Mouse (Mus musculus) testis, adult 2 months (tissue): ENCODE data around the gene Col5a1.

Experiments used
- CTCF ChIP-seq: fragments of 200-500 bp; IDR thresholded peaks from 2 replicates; pipeline ENCODE4 v1.5.1; 2012; ENCODE audit warnings: low read depth, mild to moderate bottlenecking, inconsistent platforms, low read length, moderate library complexity; ENCODE audit not compliant: control insufficient read depth, insufficient read depth, insufficient replicate concordance
- POLR2A ChIP-seq: fragments of 200-500 bp; IDR thresholded peaks from 2 replicates; pipeline ENCODE4 v1.6.1; 2012; ENCODE audit warnings: low read depth, mild to moderate bottlenecking, inconsistent platforms, low read length, moderate library complexity; ENCODE audit not compliant: control insufficient read depth

DNA sequence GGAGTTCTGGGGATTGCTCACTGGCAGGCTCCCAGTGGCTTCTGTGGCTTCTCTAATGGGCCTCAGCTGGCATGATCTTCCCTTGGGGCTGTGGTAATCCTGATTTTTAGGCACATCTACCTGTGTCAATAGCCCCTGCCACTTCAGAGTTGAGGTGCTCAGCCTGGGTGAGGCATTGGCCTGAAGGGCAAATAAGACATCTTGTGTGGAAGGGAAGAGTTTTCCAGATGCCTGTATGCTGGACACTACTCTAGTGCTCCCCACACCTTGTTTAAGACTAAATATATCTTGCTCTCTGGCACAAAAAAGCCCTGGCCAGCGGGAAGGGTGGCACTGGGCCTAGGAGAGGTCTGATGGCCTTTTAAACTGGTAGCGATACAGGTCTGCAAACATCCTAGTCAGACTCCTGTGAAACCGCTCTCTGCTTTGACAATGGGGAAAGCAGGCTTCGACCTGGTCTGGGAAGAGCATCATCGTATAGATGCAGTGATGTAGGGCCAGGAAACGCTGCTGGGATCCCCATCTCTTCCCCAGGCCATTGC lies 33.2 kb downstream of the Col5a1 start:
- TF ChIP-seq CTCF (no peak), POLR2A (no peak)
